Mouse (Mus musculus) spleen, postnatal 4 days (tissue): ENCODE measurements around the gene Dclre1c.

Source experiments
- DNase-seq, 2 experiments: peaks; one replicate each; pipeline ENCODE4 v3.0.0; 2022; ENCODE audit warnings: low spot score in 2 of 2

The Dclre1c gene

GRCm38 (mm10) chr2:3474861-3475283 lies 50.9 kb downstream of the Dclre1c start, which contains the start of gene Suv39h2:
Gene Suv39h2 (minus strand): TSS chr2:3475031.
- peak; percentile 98 to 99 for DNase-seq

GRCm38 (mm10) chr2:3475746-3476251 lies 51.9 kb downstream of the Dclre1c start:
- no peak for DNase-seq

- no peak for DNase-seq
These were observed 56.3 kb downstream of the Dclre1c start for GRCm38 (mm10) chr2:3480239-3480638.

- no peak for DNase-seq
These were observed 65.9 kb downstream of the Dclre1c start for GRCm38 (mm10) chr2:3489816-3490215.

- DNase-seq, result no peak
These were observed 70.0 kb downstream of the Dclre1c start for GRCm38 (mm10) chr2:3493833-3494409.

- no peak for DNase-seq
These were observed 75.6 kb downstream of the Dclre1c start for GRCm38 (mm10) chr2:3499543-3499942.

GRCm38 (mm10) chr2:3500886-3501285 lies 77.0 kb downstream of the Dclre1c start:
- DNase-seq, result no peak

- peak; percentile 43 to 76 for DNase-seq
These were observed 88.1 kb downstream of the Dclre1c start for GRCm38 (mm10) chr2:3512076-3512475.

- DNase-seq, result peak; percentile 92 to 95
These were observed 88.9 kb downstream of the Dclre1c start, which contains the start of the genes Gm45902, Hspa14 and Cdnf for GRCm38 (mm10) chr2:3512552-3513454. Gene Gm45902 (minus strand): TSS chr2:3512790. Gene Hspa14 (minus strand): TSS chr2:3512814. Gene Cdnf (plus strand): TSS chr2:3513030.
